Mouse (Mus musculus): Measurements from ENCODE around the gene Rapgef2. TPM values are rescaled to one million over a fixed set of nuclear protein-coding genes. Genes with fewer than 3 reads are reported as not detected.

Rapgef2 gene
- polyA plus RNA-seq, 1 experiment from 2014 or later, result 4.4 TPM

- no peaks in the 10 kb centered on the region for H3K27me3 ChIP-seq (ENCODE audit: poor library complexity, severe bottlenecking)
- 93% methylated on average over 2 of the region's 2 CpGs for WGBS
- no peaks in the 10 kb centered on the region; the same call in 1 of the 2 replicates for H3K9me3 ChIP-seq
- no peak overlapping the region for H3K4me3 ChIP-seq
- H3K36me3 ChIP-seq (replicated peaks), result no peaks in the 10 kb centered on the region
- H3K27ac ChIP-seq, result no peak overlapping the region
- DNase-seq (ENCODE audit: extremely low spot score, low spot score), result no peak
- peaks cover 9% of the 10 kb centered on the region for H3K4me1 ChIP-seq
These were observed 251.9 kb downstream of the Rapgef2 start for GRCm38 (mm10) chr3:79034457-79034856.

- Histone ChIP-seq H3K27me3 (ENCODE audit: poor library complexity, severe bottlenecking) (no peaks in the 10 kb centered on the region), H3K4me1 (no peaks in the 10 kb centered on the region), H3K9me3 (no peaks in the 10 kb centered on the region; the same call in 1 of the 2 replicates), H3K27ac (no peak overlapping the region), H3K36me3 (replicated peaks) (no peaks in the 10 kb centered on the region), H3K4me3 (no peak overlapping the region)
- DNase-seq (ENCODE audit: extremely low spot score, low spot score), result no peak
- WGBS, result 80% methylated on average over 4 of the region's 4 CpGs
These were observed 255.5 kb downstream of the Rapgef2 start for GRCm38 (mm10) chr3:79030855-79031254.

- Histone ChIP-seq H3K4me3 (no peak overlapping the region), H3K9me3 (no peaks in the 10 kb centered on the region; the same call in 1 of the 2 replicates), H3K27me3 (ENCODE audit: poor library complexity, severe bottlenecking) (no peaks in the 10 kb centered on the region), H3K4me1 (no peaks in the 10 kb centered on the region), H3K36me3 (replicated peaks) (no peaks in the 10 kb centered on the region), H3K27ac (no peak overlapping the region)
- DNase-seq (ENCODE audit: extremely low spot score, low spot score), result no peak
- 88% methylated on average over 14 of the region's 14 CpGs for WGBS
These were observed 258.0 kb downstream of the Rapgef2 start for GRCm38 (mm10) chr3:79028153-79028878.

GRCm38 (mm10) chr3:79025983-79026382 is 260.3 kb downstream of the Rapgef2 start:
- H3K36me3 ChIP-seq (replicated peaks), result no peaks in the 10 kb centered on the region
- 0 out of 2 replicates have a peak, but pooled peaks cover 5% of the 10 kb centered on the region for H3K4me1 ChIP-seq
- H3K9me3 ChIP-seq, result no peaks in the 10 kb centered on the region
- 91% methylated on average over 3 of the region's 3 CpGs for WGBS
- H3K4me3 ChIP-seq, result no peak overlapping the region
- H3K27ac ChIP-seq, result no peak overlapping the region
- no peak for DNase-seq (ENCODE audit: extremely low spot score, low spot score)
- no peaks in the 10 kb centered on the region for H3K27me3 ChIP-seq (ENCODE audit: poor library complexity, severe bottlenecking)

- Histone ChIP-seq H3K27me3 (ENCODE audit: poor library complexity, severe bottlenecking) (no peaks in the 10 kb centered on the region), H3K27ac (no peak overlapping the region), H3K9me3 (no peaks in the 10 kb centered on the region), H3K4me1 (0 out of 2 replicates have a peak, but pooled peaks cover 5% of the 10 kb centered on the region), H3K36me3 (replicated peaks) (no peaks in the 10 kb centered on the region), H3K4me3 (no peak overlapping the region)
- no peak for DNase-seq (ENCODE audit: extremely low spot score, low spot score)
- WGBS, result 90% methylated on average over 6 of the region's 6 CpGs
These were observed 262.5 kb downstream of the Rapgef2 start for GRCm38 (mm10) chr3:79023735-79024328.

- Histone ChIP-seq H3K36me3 (replicated peaks) (no peaks in the 10 kb centered on the region), H3K9me3 (no peaks in the 10 kb centered on the region), H3K27ac (no peak overlapping the region), H3K4me3 (no peak overlapping the region), H3K4me1 (0 out of 2 replicates have a peak, but pooled peaks cover 5% of the 10 kb centered on the region), H3K27me3 (ENCODE audit: poor library complexity, severe bottlenecking) (no peaks in the 10 kb centered on the region)
- no peak for DNase-seq (ENCODE audit: extremely low spot score, low spot score)
- 70% methylated on average over 4 of the region's 4 CpGs for WGBS
These were observed 263.6 kb downstream of the Rapgef2 start for GRCm38 (mm10) chr3:79022690-79023089.

- Histone ChIP-seq H3K4me3 (no peak overlapping the region), H3K27ac (no peak overlapping the region), H3K4me1 (no peaks in the 10 kb centered on the region), H3K27me3 (ENCODE audit: poor library complexity, severe bottlenecking) (no peaks in the 10 kb centered on the region), H3K9me3 (no peaks in the 10 kb centered on the region), H3K36me3 (replicated peaks) (no peaks in the 10 kb centered on the region)
- DNase-seq (ENCODE audit: extremely low spot score, low spot score), result no peak
- 91% methylated on average over 4 of the region's 4 CpGs for WGBS
These were observed 268.9 kb downstream of the Rapgef2 start for GRCm38 (mm10) chr3:79017440-79017839.

GRCm38 (mm10) chr3:79016830-79017229 is 269.5 kb downstream of the Rapgef2 start:
- no peaks in the 10 kb centered on the region for H3K36me3 ChIP-seq (replicated peaks)
- no peak overlapping the region for H3K4me3 ChIP-seq
- WGBS, result 86% methylated on average over 9 of the region's 9 CpGs
- no peak overlapping the region for H3K27ac ChIP-seq
- no peaks in the 10 kb centered on the region for H3K9me3 ChIP-seq
- no peaks in the 10 kb centered on the region for H3K4me1 ChIP-seq
- no peak for DNase-seq (ENCODE audit: extremely low spot score, low spot score)
- no peaks in the 10 kb centered on the region for H3K27me3 ChIP-seq (ENCODE audit: poor library complexity, severe bottlenecking)

- Histone ChIP-seq H3K4me3 (no peak overlapping the region), H3K27ac (no peak overlapping the region), H3K9me3 (no peaks in the 10 kb centered on the region), H3K36me3 (replicated peaks) (no peaks in the 10 kb centered on the region), H3K4me1 (no peaks in the 10 kb centered on the region), H3K27me3 (ENCODE audit: poor library complexity, severe bottlenecking) (no peaks in the 10 kb centered on the region)
- no peak for DNase-seq (ENCODE audit: extremely low spot score, low spot score)
- WGBS, result 91% methylated on average over 9 of the region's 9 CpGs
These were observed 270.5 kb downstream of the Rapgef2 start for GRCm38 (mm10) chr3:79015621-79016474.

Other genes starting within 250 kb of the Rapgef2 start
- gene Gm17359, start 50.1 kb upstream of the Rapgef2 start, polyA plus RNA-seq (2016; fragmentation: Nextera tagmentation; extraction: Ambion mirVana), result not detected in 2 replicates